Mouse (Mus musculus): ENCODE measurements at regions not wholly inside any gene's neighbourhood (a gene's known extent, or its start where the extent isn't known, plus 50 kb on each side); places are given as distances from the start of the nearest gene placed in this dataset.

GRCm38 (mm10) chr4:124154627-124155026 lies 236.8 kb upstream of the 4930535I16Rik start:
- no peak overlapping the region for H3K4me3 ChIP-seq (replicated peaks)
- WGBS, result 77% methylated on average over 6 of the region's 6 CpGs
- H3K36me3 ChIP-seq, result no peaks in the 10 kb centered on the region
- no peak overlapping the region for H3K4me2 ChIP-seq (replicated peaks)
- H3K9me3 ChIP-seq, result no peaks in the 10 kb centered on the region
- peaks cover 3% of the 10 kb centered on the region; the same call in 1 of the 2 replicates for H3K27me3 ChIP-seq (replicated peaks)
- no peak for ATAC-seq
- H3K4me1 ChIP-seq (replicated peaks), result 0 out of 2 replicates have a peak, but pooled peaks cover 5% of the 10 kb centered on the region
- H3K9ac ChIP-seq, result no peak overlapping the region
- no peak overlapping the region for H3K27ac ChIP-seq

- Histone ChIP-seq H3K4me2 (replicated peaks) (peak overlapping the region; percentile 40), H3K27me3 (replicated peaks) (peaks cover 3% of the 10 kb centered on the region)
These were observed 232.1 kb upstream of the 4930535I16Rik start for GRCm38 (mm10) chr4:124149771-124150451.

GRCm38 (mm10) chr4:124149037-124149436 lies 231.2 kb upstream of the 4930535I16Rik start:
- H3K9ac ChIP-seq, result no peak overlapping the region
- 0 out of 2 replicates have a peak, but pooled peaks cover 5% of the 10 kb centered on the region for H3K4me1 ChIP-seq (replicated peaks)
- no peaks in the 10 kb centered on the region for H3K36me3 ChIP-seq
- no peak overlapping the region for H3K27ac ChIP-seq
- H3K9me3 ChIP-seq, result no peaks in the 10 kb centered on the region
- H3K4me2 ChIP-seq (replicated peaks), result no peak overlapping the region
- no peak overlapping the region for H3K4me3 ChIP-seq (replicated peaks)
- no peak for ATAC-seq
- 84% methylated on average over 3 of the region's 3 CpGs for WGBS
- peaks cover 3% of the 10 kb centered on the region for H3K27me3 ChIP-seq (replicated peaks)

More at GRCm38 (mm10) chr4:124149771-124150451, 232.1 kb upstream of the 4930535I16Rik start:
- Histone ChIP-seq H3K9me3 (no peaks in the 10 kb centered on the region), H3K4me1 (replicated peaks) (0 out of 2 replicates have a peak, but pooled peaks cover 5% of the 10 kb centered on the region), H3K4me3 (replicated peaks) (0 out of 2 replicates have a peak overlapping the region, but pooled peaks have one; percentile 14), H3K36me3 (no peaks in the 10 kb centered on the region), H3K27ac (no peak overlapping the region), H3K9ac (no peak overlapping the region)
- 11% methylated on average over 16 of the region's 16 CpGs for WGBS
- no peak for ATAC-seq

GRCm38 (mm10) chr4:124147276-124147675 lies 229.5 kb upstream of the 4930535I16Rik start:
- H3K9ac ChIP-seq, result no peak overlapping the region
- H3K36me3 ChIP-seq, result no peaks in the 10 kb centered on the region
- no peak overlapping the region for H3K4me2 ChIP-seq (replicated peaks)
- no peaks in the 10 kb centered on the region for H3K9me3 ChIP-seq
- no peak for ATAC-seq
- peaks cover 3% of the 10 kb centered on the region for H3K27me3 ChIP-seq (replicated peaks)
- no peak overlapping the region for H3K27ac ChIP-seq
- 66% methylated on average over 4 of the region's 4 CpGs for WGBS
- H3K4me3 ChIP-seq (replicated peaks), result no peak overlapping the region
- 0 out of 2 replicates have a peak, but pooled peaks cover 5% of the 10 kb centered on the region for H3K4me1 ChIP-seq (replicated peaks)

GRCm38 (mm10) chr4:124146135-124146534 lies 228.3 kb upstream of the 4930535I16Rik start:
- no peak overlapping the region for H3K4me2 ChIP-seq (replicated peaks)
- no peaks in the 10 kb centered on the region for H3K9me3 ChIP-seq
- no peak overlapping the region for H3K4me3 ChIP-seq (replicated peaks)
- H3K4me1 ChIP-seq (replicated peaks), result 0 out of 2 replicates have a peak, but pooled peaks cover 5% of the 10 kb centered on the region
- peaks cover 3% of the 10 kb centered on the region for H3K27me3 ChIP-seq (replicated peaks)
- WGBS, result 29% methylated on average over 8 of the region's 8 CpGs
- H3K27ac ChIP-seq, result no peak overlapping the region
- no peak for ATAC-seq
- no peaks in the 10 kb centered on the region for H3K36me3 ChIP-seq
- no peak overlapping the region for H3K9ac ChIP-seq

- H3K9ac ChIP-seq, result no peak overlapping the region
- H3K4me2 ChIP-seq (replicated peaks), result no peak overlapping the region
- no peaks in the 10 kb centered on the region for H3K36me3 ChIP-seq
- no peaks in the 10 kb centered on the region; the same call in 1 of the 2 replicates for H3K27me3 ChIP-seq (replicated peaks)
- no peak overlapping the region for H3K4me3 ChIP-seq (replicated peaks)
- H3K27ac ChIP-seq, result no peak overlapping the region
- no peaks in the 10 kb centered on the region for H3K4me1 ChIP-seq (replicated peaks)
- H3K9me3 ChIP-seq, result no peaks in the 10 kb centered on the region
- no peak for ATAC-seq
- WGBS, result 58% methylated on average over 5 of the region's 5 CpGs
These were observed 225.8 kb upstream of the 4930535I16Rik start for GRCm38 (mm10) chr4:124143630-124144029.

GRCm38 (mm10) chr4:124143226-124143625 lies 225.4 kb upstream of the 4930535I16Rik start:
- H3K4me2 ChIP-seq (replicated peaks), result no peak overlapping the region
- ATAC-seq, result no peak
- H3K4me1 ChIP-seq (replicated peaks), result no peaks in the 10 kb centered on the region
- no peaks in the 10 kb centered on the region for H3K36me3 ChIP-seq
- WGBS, result 57% methylated on average over 7 of the region's 7 CpGs
- H3K27me3 ChIP-seq (replicated peaks), result no peaks in the 10 kb centered on the region; the same call in 1 of the 2 replicates
- no peak overlapping the region for H3K27ac ChIP-seq
- no peak overlapping the region for H3K4me3 ChIP-seq (replicated peaks)
- H3K9me3 ChIP-seq, result no peaks in the 10 kb centered on the region
- no peak overlapping the region for H3K9ac ChIP-seq

- H3K4me2 ChIP-seq (replicated peaks), result no peak overlapping the region
- no peaks in the 10 kb centered on the region for H3K36me3 ChIP-seq
- H3K4me1 ChIP-seq (replicated peaks), result no peaks in the 10 kb centered on the region
- H3K27ac ChIP-seq, result no peak overlapping the region
- H3K4me3 ChIP-seq (replicated peaks), result no peak overlapping the region
- no peaks in the 10 kb centered on the region for H3K9me3 ChIP-seq
- no peaks in the 10 kb centered on the region for H3K27me3 ChIP-seq (replicated peaks)
- WGBS, result 9% methylated on average over 5 of the region's 5 CpGs
- ATAC-seq, result no peak
- no peak overlapping the region for H3K9ac ChIP-seq
These were observed 224.3 kb upstream of the 4930535I16Rik start for GRCm38 (mm10) chr4:124142083-124142482.

- H3K4me2 ChIP-seq (replicated peaks), result no peak overlapping the region
- H3K9me3 ChIP-seq, result no peaks in the 10 kb centered on the region
- H3K36me3 ChIP-seq, result no peaks in the 10 kb centered on the region
- WGBS, result 35% methylated on average over 6 of the region's 6 CpGs
- no peak overlapping the region for H3K9ac ChIP-seq
- no peaks in the 10 kb centered on the region for H3K27me3 ChIP-seq (replicated peaks)
- no peak overlapping the region for H3K4me3 ChIP-seq (replicated peaks)
- no peak overlapping the region for H3K27ac ChIP-seq
- H3K4me1 ChIP-seq (replicated peaks), result peaks cover 9% of the 10 kb centered on the region; the same call in 1 of the 2 replicates
- 0 out of 2 replicates have a peak, but pooled peaks have one; percentile 23 for ATAC-seq
These were observed 217.3 kb upstream of the 4930535I16Rik start for GRCm38 (mm10) chr4:124135165-124135470.

- H3K27ac ChIP-seq, result no peak overlapping the region
- H3K4me3 ChIP-seq (replicated peaks), result no peak overlapping the region
- WGBS, result 10% methylated on average over 6 of the region's 6 CpGs
- no peaks in the 10 kb centered on the region for H3K36me3 ChIP-seq
- H3K27me3 ChIP-seq (replicated peaks), result no peaks in the 10 kb centered on the region
- peak; percentile 80 for ATAC-seq
- no peak overlapping the region for H3K9ac ChIP-seq
- H3K9me3 ChIP-seq, result no peaks in the 10 kb centered on the region
- no peak overlapping the region for H3K4me2 ChIP-seq (replicated peaks)
- peaks cover 9% of the 10 kb centered on the region; the same call in 1 of the 2 replicates for H3K4me1 ChIP-seq (replicated peaks)
These were observed 216.7 kb upstream of the 4930535I16Rik start for GRCm38 (mm10) chr4:124134341-124135164.

GRCm38 (mm10) chr4:124130946-124131345 lies 213.1 kb upstream of the 4930535I16Rik start:
- H3K9me3 ChIP-seq, result no peaks in the 10 kb centered on the region
- no peak overlapping the region for H3K9ac ChIP-seq
- H3K4me3 ChIP-seq (replicated peaks), result no peak overlapping the region
- no peaks in the 10 kb centered on the region for H3K36me3 ChIP-seq
- no peak for ATAC-seq
- H3K27ac ChIP-seq, result no peak overlapping the region
- no peaks in the 10 kb centered on the region for H3K27me3 ChIP-seq (replicated peaks)
- no peak overlapping the region for H3K4me2 ChIP-seq (replicated peaks)
- WGBS, result 68% methylated on average over 5 of the region's 5 CpGs
- H3K4me1 ChIP-seq (replicated peaks), result peaks cover 9% of the 10 kb centered on the region; the same call in 1 of the 2 replicates

- 74% methylated on average over 8 of the region's 8 CpGs for WGBS
- Histone ChIP-seq H3K9me3 (no peaks in the 10 kb centered on the region), H3K27me3 (replicated peaks) (no peaks in the 10 kb centered on the region), H3K9ac (no peak overlapping the region), H3K27ac (no peak overlapping the region), H3K4me1 (replicated peaks) (no peaks in the 10 kb centered on the region), H3K4me3 (replicated peaks) (no peak overlapping the region), H3K4me2 (replicated peaks) (no peak overlapping the region), H3K36me3 (no peaks in the 10 kb centered on the region)
- no peak for ATAC-seq
These were observed 208.4 kb upstream of the 4930535I16Rik start for GRCm38 (mm10) chr4:124126258-124126657.

Data from intestine, embryonic 15.5 days (tissue).